Mouse (Mus musculus) embryo, embryonic 9.5 days (tissue): Measurements from ENCODE around the gene Dpp10.

Source experiments
- DNase-seq: peaks from one replicate; pipeline ENCODE4 v3.0.0-alpha.2; 2017; ENCODE audit errors: extremely low spot score

Dpp10 gene

GRCm38 (mm10) chr1:124044925-124045640, at the start of gene Dpp10:
Dpp10 (minus strand) TSS chr1:124045559.
- DNase-seq, result peak; percentile 25

DNA sequence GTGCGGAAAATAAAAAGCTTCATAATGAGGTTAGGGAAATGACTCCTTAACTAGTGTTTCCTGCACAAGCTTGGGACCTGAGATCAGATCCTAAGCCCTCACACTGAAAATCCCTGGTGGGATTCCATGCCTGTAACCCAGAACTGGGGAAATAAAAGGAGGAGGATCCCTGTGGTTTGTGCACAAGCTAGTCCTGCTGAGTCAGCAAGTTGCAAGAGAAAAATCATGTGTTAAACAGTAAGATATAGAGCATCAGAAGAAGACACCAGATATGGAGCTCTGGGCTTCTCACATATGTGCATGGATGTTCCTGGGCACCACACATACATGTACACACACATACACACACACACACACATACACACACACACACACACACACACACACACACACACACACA, 3.2 kb upstream of the Dpp10 start:
- DNase-seq, result no peak

GRCm38 (mm10) chr1:124045761-124046300, 472 bp upstream of the Dpp10 start:
- DNase-seq, result peak; percentile 43

GRCm38 (mm10) chr1:124044161-124044560, 1.2 kb downstream of the Dpp10 start:
- no peak for DNase-seq

DNA sequence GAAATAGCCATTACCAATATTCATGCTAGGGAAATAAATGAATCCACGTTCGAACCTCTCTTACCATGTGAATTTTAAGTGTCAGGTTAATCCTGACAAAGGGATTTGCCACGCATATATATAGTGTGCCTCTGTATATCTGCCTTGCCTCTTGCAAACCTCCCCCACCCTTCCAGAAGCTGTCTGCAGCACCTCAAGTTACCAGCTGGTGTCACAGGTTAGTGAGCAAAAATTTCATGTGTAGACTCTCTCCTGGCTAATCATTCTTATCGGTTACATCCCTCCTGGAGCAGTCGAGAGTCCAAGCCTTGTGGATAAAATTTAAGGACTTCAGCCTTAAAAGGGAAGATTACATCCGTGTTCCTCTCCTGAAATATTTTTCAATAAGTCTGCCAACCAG, 1.9 kb downstream of the Dpp10 start:
- DNase-seq, result no peak

GRCm38 (mm10) chr1:124041559-124041958, 3.8 kb downstream of the Dpp10 start:
- DNase-seq, result peak; percentile 15

DNA sequence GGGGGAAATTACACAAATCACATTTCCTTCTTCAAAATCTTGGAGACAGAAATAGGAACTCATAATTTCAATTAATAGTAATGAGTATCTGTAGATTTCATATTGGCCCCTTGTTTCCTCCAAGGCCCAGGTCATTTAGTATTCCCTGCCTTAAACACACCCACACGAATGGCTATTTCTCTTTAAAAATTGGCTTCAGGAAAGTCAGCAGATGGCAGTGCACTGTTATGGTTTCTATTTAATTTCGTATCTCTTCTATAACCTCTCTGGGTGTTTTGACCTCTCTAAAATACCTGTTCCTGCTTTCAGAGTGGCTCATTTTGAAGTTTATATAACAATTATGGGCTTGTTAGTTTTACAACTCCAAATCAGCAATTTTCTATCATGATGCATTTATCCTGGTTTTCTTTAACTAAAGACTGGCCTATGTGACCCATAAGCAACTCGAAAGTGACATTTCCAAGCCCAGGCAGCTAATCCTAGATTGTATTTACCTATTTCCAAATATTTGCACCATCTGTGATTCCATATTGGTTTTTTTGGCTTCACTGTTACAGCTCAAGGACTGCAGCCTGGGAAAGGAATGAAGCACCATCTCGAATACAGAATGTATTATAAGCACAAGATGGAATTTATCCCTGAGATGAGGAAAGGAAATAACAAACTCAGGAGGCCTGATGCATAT, 9.9 kb downstream of the Dpp10 start:
- DNase-seq, result no peak

DNA sequence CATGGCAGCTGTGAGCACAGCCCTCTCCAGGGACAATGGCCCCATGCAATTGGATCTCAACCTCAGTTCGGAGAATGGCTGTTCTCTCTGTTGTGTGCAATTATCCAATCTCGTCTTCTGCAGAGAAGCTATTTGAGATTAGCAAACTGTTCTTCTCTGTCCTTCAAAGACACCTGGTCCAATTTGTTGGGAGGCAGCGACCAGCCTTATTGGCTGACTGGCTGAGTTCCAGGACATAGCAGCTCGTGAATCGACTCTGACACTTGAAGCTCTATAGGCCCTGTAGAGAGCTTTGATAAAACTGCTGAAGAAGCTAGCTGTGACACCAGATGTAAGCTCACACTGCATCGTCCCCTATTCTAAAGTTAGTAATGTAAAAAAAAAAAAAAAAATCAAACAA, 12.7 kb downstream of the Dpp10 start:
- no peak for DNase-seq

GRCm38 (mm10) chr1:124031968-124032367, 13.4 kb downstream of the Dpp10 start:
- DNase-seq, result no peak

DNA sequence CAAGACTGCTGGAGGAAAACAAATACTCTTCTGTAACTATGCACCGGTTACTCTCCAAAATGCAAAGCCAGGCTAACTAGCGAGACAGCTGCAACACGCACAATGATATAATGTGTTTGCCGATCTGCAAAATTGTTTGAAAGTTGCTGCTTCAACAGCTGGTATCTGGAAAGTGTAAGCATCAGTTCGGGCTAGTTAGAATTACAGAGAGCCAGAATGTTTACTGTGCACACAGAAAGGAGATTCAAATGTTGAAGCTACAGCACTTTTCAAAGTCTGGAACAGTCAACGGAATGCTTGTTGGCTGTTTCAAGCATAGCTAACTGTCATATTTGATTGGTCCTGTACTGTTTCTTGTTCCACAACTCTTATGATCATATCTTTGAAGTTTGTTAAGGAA, 42.6 kb downstream of the Dpp10 start:
- DNase-seq, result no peak

DNA sequence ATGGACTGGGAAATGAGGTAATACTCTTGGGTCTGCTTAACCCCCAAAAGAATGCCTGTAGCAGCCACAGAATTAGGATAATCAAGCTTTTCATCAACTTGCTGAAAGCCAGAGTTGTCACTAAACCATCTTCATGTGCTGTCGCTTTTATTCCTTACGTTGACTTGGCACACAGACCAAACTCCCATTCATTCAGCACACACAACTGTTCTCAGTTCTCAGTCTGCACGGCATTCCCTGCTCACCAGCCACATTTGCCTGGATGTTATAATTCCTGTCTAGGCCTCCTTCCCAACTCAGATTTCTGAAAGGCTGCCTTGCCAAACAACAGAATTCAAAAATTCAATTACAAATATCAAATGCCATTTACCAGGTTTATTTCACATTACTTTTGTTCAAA, 49.6 kb downstream of the Dpp10 start:
- no peak for DNase-seq

- no peak for DNase-seq
Observed at GRCm38 (mm10) chr1:123985324-123986024, 59.9 kb downstream of the Dpp10 start.

DNA sequence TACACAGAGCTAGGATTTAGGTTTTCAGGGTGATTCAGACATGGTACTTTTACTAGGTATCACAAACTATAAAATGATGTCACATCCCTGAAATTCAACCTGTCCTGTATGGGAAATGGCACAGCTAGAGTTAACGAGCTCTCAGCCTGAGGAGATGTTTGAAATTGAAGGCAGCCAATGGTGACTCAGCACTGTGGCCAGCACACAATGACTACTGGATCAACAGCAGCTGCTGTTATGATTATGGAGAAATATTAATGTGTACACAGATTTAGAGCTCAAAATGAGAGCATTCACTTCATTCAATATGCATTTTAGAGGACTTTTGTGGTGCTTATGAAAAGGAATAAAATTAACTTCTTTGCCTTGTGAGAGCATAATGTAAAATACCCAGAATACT, 66.8 kb downstream of the Dpp10 start:
- DNase-seq, result no peak

DNA sequence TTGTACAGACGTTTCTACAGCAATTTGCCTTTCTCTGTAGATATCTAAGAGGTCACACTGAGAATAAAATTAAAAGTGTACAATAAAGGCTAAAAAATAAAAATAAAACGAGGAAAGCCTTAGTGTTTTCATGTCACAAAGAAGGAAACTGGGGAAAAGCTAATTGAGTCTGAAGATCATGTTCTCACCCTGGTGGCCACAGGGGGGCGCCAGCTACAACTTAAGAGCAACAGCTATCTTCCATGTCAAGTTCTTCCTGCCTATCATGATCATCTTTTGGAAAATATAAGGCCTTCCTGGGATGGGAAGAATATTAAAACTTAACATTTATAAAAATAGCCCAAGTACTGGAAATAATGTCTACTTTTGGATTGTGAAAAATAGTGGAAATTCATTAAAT, 70.7 kb downstream of the Dpp10 start:
- DNase-seq, result peak; percentile 3

GRCm38 (mm10) chr1:123946149-123946548, 99.2 kb downstream of the Dpp10 start:
- no peak for DNase-seq

- DNase-seq, result no peak
Observed at GRCm38 (mm10) chr1:123940826-123941225, 104.5 kb downstream of the Dpp10 start.

- DNase-seq, result no peak
Observed at GRCm38 (mm10) chr1:123933812-123934727, 111.3 kb downstream of the Dpp10 start.

DNA sequence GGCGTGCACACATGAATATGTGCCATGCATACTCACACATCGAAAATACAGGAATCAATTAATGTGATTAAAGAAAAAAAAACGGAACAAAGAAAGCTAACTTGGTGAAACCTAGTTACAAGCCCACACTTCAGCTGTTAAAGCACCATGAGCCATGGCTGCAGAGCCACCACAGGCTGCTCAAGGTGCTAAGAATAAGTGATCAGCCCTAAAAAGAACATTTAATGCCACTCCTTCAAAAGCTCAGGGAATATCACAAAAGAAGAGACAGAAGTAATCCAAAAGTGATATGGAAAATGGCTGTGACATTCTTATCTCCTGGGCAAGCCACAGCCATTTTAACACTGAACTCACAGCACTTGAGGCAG, 117.4 kb downstream of the Dpp10 start:
- no peak for DNase-seq

GRCm38 (mm10) chr1:123927278-123928002, 117.9 kb downstream of the Dpp10 start:
- no peak for DNase-seq

GRCm38 (mm10) chr1:123924905-123925304, 120.5 kb downstream of the Dpp10 start:
- DNase-seq, result no peak

DNA sequence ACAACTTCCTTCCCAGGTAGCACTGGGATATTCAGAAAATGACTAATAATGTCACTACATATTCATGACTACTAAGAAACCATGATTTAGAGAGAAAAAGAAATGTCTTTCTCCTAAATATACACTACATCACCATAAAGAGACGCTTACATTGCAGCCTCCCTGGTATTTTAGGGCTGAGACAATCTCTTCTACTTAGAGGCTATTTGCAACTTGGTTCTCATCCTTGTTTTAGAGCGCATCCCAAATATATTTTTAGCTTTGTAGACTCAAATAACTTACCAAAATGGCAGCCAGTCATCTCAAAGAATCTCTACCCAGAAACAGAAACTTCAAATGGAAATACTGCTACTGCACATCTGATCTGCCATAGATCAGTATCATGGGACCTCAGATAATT, 121.5 kb downstream of the Dpp10 start:
- DNase-seq, result no peak
